Mouse (Mus musculus): ENCODE results near the gene Phf10. TPM values are rescaled to one million over a fixed set of nuclear protein-coding genes. Genes with fewer than 3 reads are reported as not detected.
"Not testable (repeated sequence)": the region's sequence is repeated elsewhere in the genome, so short reads cannot be mapped to it uniquely, and the experiment has no call there.

Gene Phf10
- polyA plus RNA-seq, 1 experiment from 2014 or later: 119 TPM

- Histone ChIP-seq H3K9me3 (replicated peaks) (no peaks in the 10 kb centered on the region), H3K4me3 (no peak overlapping the region), H3K27me3 (replicated peaks) (no peaks in the 10 kb centered on the region), H3K36me3 (no peaks in the 10 kb centered on the region), H3K27ac (no peak overlapping the region), H3K4me1 (no peaks in the 10 kb centered on the region), H3K4me2 (no peak overlapping the region), H3K9ac (no peak overlapping the region)
- no peak for ATAC-seq
- 52% methylated on average over 5 of the region's 5 CpGs for WGBS (ENCODE audit: insufficient replicate concordance)
Measured at GRCm38 (mm10) chr17:14935841-14936605, 25.1 kb downstream of the Phf10 start.

- H3K4me2 ChIP-seq; H3K9ac ChIP-seq; H3K4me1 ChIP-seq; ATAC-seq; H3K9me3 ChIP-seq (replicated peaks); H3K27me3 ChIP-seq (replicated peaks); H3K36me3 ChIP-seq; H3K4me3 ChIP-seq; H3K27ac ChIP-seq: not testable (repeated sequence)
- WGBS (ENCODE audit: insufficient replicate concordance): 70% methylated on average over 14 of the region's 14 CpGs
Measured at GRCm38 (mm10) chr17:14935280-14935679, 25.8 kb downstream of the Phf10 start.

- Histone ChIP-seq H3K27me3 (replicated peaks) (no peaks in the 10 kb centered on the region), H3K4me2 (no peak overlapping the region), H3K36me3 (no peaks in the 10 kb centered on the region), H3K4me3 (no peak overlapping the region), H3K9ac (no peak overlapping the region), H3K27ac (no peak overlapping the region), H3K9me3 (replicated peaks) (no peaks in the 10 kb centered on the region), H3K4me1 (no peaks in the 10 kb centered on the region)
- WGBS (ENCODE audit: insufficient replicate concordance): 57% methylated on average over 5 of the region's 5 CpGs
- no peak for ATAC-seq
Measured at GRCm38 (mm10) chr17:14931469-14931868, 29.6 kb downstream of the Phf10 start.

DNA sequence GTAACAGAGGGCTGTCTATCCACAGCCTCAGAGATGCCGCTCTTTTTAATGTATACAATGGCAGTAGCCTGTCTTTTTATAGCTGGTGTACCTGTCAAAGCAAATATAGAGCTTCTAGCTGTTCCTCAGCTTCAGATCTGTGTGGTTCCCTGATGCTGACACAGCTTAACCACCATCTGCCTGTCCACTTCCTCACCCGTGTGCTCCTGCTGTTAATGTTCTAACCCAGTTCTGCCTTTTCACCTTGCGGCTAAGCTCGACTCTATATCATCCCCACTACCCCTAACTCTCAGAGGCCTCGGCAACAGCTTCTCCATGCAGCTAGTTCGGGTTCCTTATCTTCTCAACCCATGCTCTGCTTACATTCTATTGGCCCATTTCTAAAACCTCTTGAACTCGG, 30.4 kb downstream of the Phf10 start:
- WGBS (ENCODE audit: insufficient replicate concordance): 30% methylated on average over 7 of the region's 7 CpGs
- no peak overlapping the region for H3K27ac ChIP-seq
- no peak for ATAC-seq
- H3K9ac ChIP-seq: no peak overlapping the region
- no peaks in the 10 kb centered on the region for H3K4me1 ChIP-seq
- H3K9me3 ChIP-seq (replicated peaks): no peaks in the 10 kb centered on the region
- H3K4me3 ChIP-seq: no peak overlapping the region
- H3K4me2 ChIP-seq: no peak overlapping the region
- H3K27me3 ChIP-seq (replicated peaks): no peaks in the 10 kb centered on the region
- H3K36me3 ChIP-seq: no peaks in the 10 kb centered on the region

DNA sequence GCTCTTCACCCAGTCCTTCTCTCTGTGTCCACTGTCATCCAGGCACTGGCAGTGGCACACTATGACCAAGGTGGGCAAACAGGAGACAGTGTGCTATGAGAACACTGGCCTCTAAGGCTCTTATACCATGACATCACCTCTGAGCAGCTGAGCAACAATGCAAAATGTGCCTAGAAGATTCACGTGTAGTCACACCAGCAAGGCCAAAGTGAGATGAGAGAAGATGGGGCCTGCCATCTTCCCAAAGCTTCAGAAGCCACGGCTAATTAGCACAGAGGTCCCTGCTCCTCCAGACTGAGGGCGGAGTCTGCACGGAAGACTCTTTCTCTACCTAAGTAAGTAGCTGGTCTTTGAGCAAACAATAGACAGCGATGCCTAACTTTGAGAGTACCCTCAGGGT, 32.4 kb downstream of the Phf10 start:
- H3K27me3 ChIP-seq (replicated peaks): no peaks in the 10 kb centered on the region
- H3K27ac ChIP-seq: no peak overlapping the region
- H3K4me3 ChIP-seq: no peak overlapping the region
- no peak for ATAC-seq
- 69% methylated on average over 5 of the region's 5 CpGs for WGBS (ENCODE audit: insufficient replicate concordance)
- H3K9me3 ChIP-seq (replicated peaks): no peaks in the 10 kb centered on the region
- H3K4me2 ChIP-seq: no peak overlapping the region
- H3K4me1 ChIP-seq: no peaks in the 10 kb centered on the region
- no peaks in the 10 kb centered on the region for H3K36me3 ChIP-seq
- no peak overlapping the region for H3K9ac ChIP-seq

GRCm38 (mm10) chr17:14927644-14928218, 33.3 kb downstream of the Phf10 start:
- no peak overlapping the region for H3K27ac ChIP-seq
- no peaks in the 10 kb centered on the region for H3K9me3 ChIP-seq (replicated peaks)
- no peaks in the 10 kb centered on the region for H3K4me1 ChIP-seq
- no peaks in the 10 kb centered on the region for H3K27me3 ChIP-seq (replicated peaks)
- ATAC-seq: no peak
- no peak overlapping the region for H3K9ac ChIP-seq
- no peaks in the 10 kb centered on the region for H3K36me3 ChIP-seq
- H3K4me3 ChIP-seq: no peak overlapping the region
- H3K4me2 ChIP-seq: no peak overlapping the region
- WGBS (ENCODE audit: insufficient replicate concordance): 63% methylated on average over 8 of the region's 8 CpGs

DNA sequence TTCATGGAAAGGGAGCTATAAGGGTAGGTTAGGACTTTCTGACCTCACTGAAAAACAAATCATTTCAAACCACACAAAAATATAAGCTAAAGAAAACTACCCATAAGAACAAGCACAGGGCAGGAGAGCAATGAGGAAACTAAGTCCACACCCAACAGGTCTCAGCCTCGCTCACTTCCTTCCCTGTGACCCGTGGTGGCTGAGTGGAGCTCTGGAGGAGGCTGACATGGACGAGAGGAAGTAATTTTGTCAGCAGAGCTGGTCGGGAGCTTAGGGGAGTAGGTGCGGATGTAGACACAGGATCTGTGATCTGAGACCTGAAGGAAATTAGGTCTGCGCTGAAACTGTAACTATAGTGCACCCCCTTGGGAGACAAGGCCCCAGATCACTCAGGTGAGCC, 39.5 kb downstream of the Phf10 start:
- WGBS (ENCODE audit: insufficient replicate concordance): 26% methylated on average over 6 of the region's 6 CpGs
- Histone ChIP-seq H3K4me3 (no peak overlapping the region), H3K36me3 (no peaks in the 10 kb centered on the region), H3K9me3 (replicated peaks) (no peaks in the 10 kb centered on the region), H3K27me3 (replicated peaks) (peaks cover 10% of the 10 kb centered on the region), H3K4me1 (no peaks in the 10 kb centered on the region), H3K4me2 (no peak overlapping the region), H3K27ac (no peak overlapping the region), H3K9ac (no peak overlapping the region)
- ATAC-seq: no peak

GRCm38 (mm10) chr17:14917866-14918265, 43.2 kb downstream of the Phf10 start:
- H3K27me3 ChIP-seq (replicated peaks): peaks cover 10% of the 10 kb centered on the region
- no peaks in the 10 kb centered on the region for H3K36me3 ChIP-seq
- no peak overlapping the region for H3K4me2 ChIP-seq
- no peak overlapping the region for H3K27ac ChIP-seq
- ATAC-seq: no peak
- 79% methylated on average over 8 of the region's 8 CpGs for WGBS (ENCODE audit: insufficient replicate concordance)
- H3K4me1 ChIP-seq: no peaks in the 10 kb centered on the region
- H3K4me3 ChIP-seq: no peak overlapping the region
- H3K9me3 ChIP-seq (replicated peaks): no peaks in the 10 kb centered on the region
- no peak overlapping the region for H3K9ac ChIP-seq

DNA sequence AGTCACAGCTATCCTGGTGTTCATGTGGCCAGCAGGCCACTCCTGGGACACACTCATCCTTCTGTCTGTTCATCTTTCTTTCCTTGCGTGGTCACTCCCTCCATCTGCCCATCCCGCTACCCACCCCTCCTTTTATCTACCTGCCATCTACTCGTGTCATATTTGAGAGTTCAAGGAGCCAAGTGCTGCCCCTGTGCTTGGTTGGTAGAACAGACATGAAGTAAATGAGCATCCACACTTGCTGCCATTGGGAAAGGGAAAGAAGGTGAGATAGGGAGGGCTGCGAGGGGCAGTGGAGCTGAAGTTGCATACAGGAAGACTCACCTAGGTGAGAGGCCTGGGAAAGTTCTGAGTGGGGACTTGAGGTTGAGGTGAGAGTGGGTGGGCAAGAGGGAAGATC, 46.7 kb downstream of the Phf10 start:
- Histone ChIP-seq H3K36me3 (no peaks in the 10 kb centered on the region), H3K27ac (no peak overlapping the region)
- no peak for ATAC-seq

GRCm38 (mm10) chr17:14912981-14913380, 48.1 kb downstream of the Phf10 start:
- ATAC-seq: no peak
- WGBS (ENCODE audit: insufficient replicate concordance): 78% methylated on average over 8 of the region's 8 CpGs
- no peaks in the 10 kb centered on the region for H3K36me3 ChIP-seq

More for the DNA sequence above, 46.7 kb downstream of the Phf10 start:
- Histone ChIP-seq H3K9ac (no peak overlapping the region), H3K27me3 (replicated peaks) (peaks cover 7% of the 10 kb centered on the region), H3K4me1 (no peaks in the 10 kb centered on the region), H3K9me3 (replicated peaks) (no peaks in the 10 kb centered on the region), H3K4me3 (no peak overlapping the region), H3K4me2 (no peak overlapping the region)
- 73% methylated on average over 4 of the region's 4 CpGs for WGBS (ENCODE audit: insufficient replicate concordance)

DNA sequence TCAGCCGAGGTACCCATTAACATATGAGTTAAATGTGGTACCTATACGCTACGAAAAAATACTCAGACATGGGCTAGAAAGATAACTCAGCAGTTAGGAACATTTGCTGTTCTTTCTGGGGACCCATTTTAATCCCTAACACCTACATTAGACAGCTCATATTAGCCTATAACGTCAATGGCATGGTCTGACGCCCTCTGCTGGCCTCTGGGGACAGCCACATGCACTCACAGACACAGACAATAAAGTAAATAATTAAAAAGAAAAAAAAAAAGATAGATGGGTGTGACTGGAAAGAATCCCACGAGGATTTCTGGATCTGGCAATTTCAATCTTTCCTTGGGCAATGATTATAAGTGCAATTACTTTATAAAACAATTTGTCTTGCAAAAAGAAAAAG, 48.7 kb downstream of the Phf10 start:
- no peaks in the 10 kb centered on the region for H3K4me1 ChIP-seq
- no peaks in the 10 kb centered on the region for H3K9me3 ChIP-seq (replicated peaks)
- no peaks in the 10 kb centered on the region for H3K27me3 ChIP-seq (replicated peaks)
- WGBS (ENCODE audit: insufficient replicate concordance): 45% methylated on average over 6 of the region's 6 CpGs
- H3K36me3 ChIP-seq: no peaks in the 10 kb centered on the region
- H3K4me3 ChIP-seq: no peak overlapping the region
- H3K9ac ChIP-seq: no peak overlapping the region
- ATAC-seq: no peak
- no peak overlapping the region for H3K4me2 ChIP-seq
- no peak overlapping the region for H3K27ac ChIP-seq

More at GRCm38 (mm10) chr17:14912981-14913380, 48.1 kb downstream of the Phf10 start:
- Histone ChIP-seq H3K4me1 (no peaks in the 10 kb centered on the region), H3K27me3 (replicated peaks) (no peaks in the 10 kb centered on the region), H3K9me3 (replicated peaks) (no peaks in the 10 kb centered on the region), H3K9ac (no peak overlapping the region), H3K4me3 (no peak overlapping the region), H3K4me2 (no peak overlapping the region), H3K27ac (no peak overlapping the region)

- Histone ChIP-seq H3K27me3 (replicated peaks) (peaks cover 4% of the 10 kb centered on the region; the same call in 1 of the 2 replicates), H3K36me3 (no peaks in the 10 kb centered on the region), H3K9me3 (replicated peaks) (no peaks in the 10 kb centered on the region), H3K27ac (no peak overlapping the region), H3K4me3 (no peak overlapping the region), H3K4me2 (no peak overlapping the region), H3K9ac (no peak overlapping the region), H3K4me1 (no peaks in the 10 kb centered on the region)
- WGBS (ENCODE audit: insufficient replicate concordance): 83% methylated on average over 5 of the region's 5 CpGs
- ATAC-seq: no peak
Measured at GRCm38 (mm10) chr17:14910771-14911170, 50.3 kb downstream of the Phf10 start.

Measured in liver, embryonic 12.5 days (tissue).